Mouse (Mus musculus) gastrocnemius, postnatal 25 days (tissue): ENCODE measurements around the gene Vmn1r189. TPM values are rescaled to one million over a fixed set of nuclear protein-coding genes. Genes with fewer than 3 reads are reported as not detected.
A peak's percentile ranks its signal among the peaks of the same experiment; 100 is the strongest.
"Not testable (repeated sequence)": the region's sequence is repeated elsewhere in the genome, so short reads cannot be mapped to it uniquely, and the experiment has no call there.

ENCODE experiments used
- DNase-seq: peaks from one replicate; pipeline ENCODE4 v3.0.0; 2022
- long read RNA-seq, 2 experiments: library from polyadenylated mRNA; stranded (forward); transcript quantifications; one replicate each; pipeline ENCODE4 v2.0.0; 2021
- microRNA-seq, 2 experiments: library from miRNA; unstranded; fragments of <30 nt; microRNA quantifications; one replicate each; pipeline ENCODE4 v1.2.0; 2021; ENCODE audit warnings: borderline replicate concordance in 2 of 2
- total RNA-seq, 2 experiments: library from RNA; stranded (reverse); gene quantifications; 1 replicate in 1 of 2; 2 replicates in 1 of 2; pipeline ENCODE4 v1.2.3; 2021

Gene Vmn1r189
- total RNA-seq, result not detected
- long read RNA-seq, experiment 1, result 0 reads
- long read RNA-seq, experiment 2, result 0 reads

DNA sequence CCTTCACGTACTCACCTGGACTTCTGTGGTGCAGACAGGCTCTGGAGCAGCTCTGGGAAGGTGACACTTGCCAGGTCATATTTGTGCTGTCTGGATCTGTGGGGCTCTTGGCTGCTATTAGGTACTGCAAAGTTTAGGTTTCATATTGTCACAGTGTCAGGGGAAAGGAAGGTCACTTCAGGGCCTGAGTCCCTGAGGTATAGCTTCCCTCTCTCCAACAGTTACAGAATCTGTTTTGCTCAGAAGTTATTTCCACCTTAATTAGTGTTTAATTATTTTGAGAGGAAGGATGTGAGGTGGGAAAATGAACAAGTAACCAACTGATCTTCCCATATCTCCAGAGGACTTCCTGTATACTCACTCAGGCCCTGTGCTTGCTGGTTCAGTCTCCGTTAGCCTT lies at the start of gene Vmn1r189:
Vmn1r189 (minus strand) TSS at position 101 of the 400 bp plus-strand sequence.
- not testable (repeated sequence) for DNase-seq

DNA sequence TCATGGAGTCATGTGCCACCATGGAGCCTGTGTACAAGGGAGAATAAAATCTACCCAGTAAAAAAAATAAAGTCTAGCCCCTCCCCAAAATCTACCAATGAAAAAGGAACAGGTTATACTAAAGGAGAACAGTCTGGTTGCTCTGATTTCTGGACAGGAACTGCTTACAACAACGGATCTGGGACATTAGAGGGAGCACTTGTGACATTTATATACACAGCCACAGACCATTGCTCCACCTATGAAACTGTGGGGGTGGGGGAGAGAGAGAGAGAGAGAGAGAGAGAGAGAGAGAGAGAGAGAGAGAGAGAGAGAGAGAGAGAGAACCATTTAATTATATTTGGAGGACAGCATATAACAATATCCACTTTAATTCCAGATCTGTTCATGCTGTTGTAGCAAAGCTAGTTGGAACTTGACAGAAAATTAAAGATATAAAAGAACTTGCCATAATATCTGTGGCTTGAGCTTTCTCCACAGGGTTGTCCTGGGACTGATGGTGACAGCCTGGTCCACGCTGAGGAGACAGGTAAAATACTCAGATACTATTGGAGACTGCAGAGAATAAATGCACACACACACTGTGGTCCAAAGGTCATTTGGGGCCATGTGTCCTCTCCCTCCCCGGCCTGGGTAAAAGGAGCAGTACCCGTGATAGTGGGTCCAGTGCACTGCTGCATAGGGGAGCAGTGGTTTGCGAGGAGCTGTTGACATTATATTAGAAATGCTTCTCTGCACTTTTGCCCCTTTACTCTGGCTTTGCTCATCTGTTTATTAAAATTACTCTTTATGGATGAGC lies 31.1 kb upstream of the Vmn1r189 start:
- not testable (repeated sequence) for DNase-seq

DNA sequence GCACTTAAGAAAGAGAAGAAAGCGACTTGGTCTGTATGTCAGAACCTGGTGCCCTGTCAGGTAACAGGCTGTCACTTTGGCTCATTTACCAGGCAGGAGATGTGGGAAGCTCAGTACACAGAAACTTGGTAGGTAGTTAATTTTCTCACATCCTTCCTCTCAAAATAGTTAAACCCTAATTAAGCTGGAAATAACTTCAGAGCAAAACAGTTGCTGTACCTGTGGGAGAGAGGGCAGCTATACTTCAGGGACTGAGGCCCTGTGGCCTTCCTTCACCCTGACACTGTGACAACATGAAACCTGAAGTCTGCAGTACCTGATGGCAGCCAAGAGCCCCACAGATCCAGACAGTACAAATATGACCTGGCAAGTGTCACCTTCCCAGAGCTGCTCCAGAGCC lies 21.5 kb downstream of the Vmn1r189 start, which contains the start of gene Vmn1r188:
Vmn1r188 (plus strand) TSS at position 301 of the 400 bp plus-strand sequence.
- DNase-seq, result not testable (repeated sequence)

DNA sequence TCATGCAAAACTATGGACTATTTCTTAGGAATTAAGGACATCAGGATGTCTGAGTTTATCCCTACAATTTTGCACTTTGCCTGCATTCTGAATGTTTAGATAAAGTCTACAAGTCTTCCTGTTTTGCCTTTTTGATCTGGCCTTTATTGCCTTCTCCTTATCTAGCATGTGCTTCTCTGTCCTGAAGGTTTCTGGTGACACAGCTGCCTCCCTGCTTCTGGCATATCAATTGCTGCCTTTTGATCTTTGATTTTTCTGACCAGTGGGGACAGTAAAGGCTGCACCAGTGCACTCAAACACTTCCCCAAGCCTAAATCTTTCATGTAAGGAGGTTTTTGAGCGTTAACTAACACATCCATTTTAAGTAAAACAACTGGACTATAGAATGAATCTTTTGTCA lies 42.2 kb downstream of the Vmn1r189 start:
- DNase-seq, result no peak

DNA sequence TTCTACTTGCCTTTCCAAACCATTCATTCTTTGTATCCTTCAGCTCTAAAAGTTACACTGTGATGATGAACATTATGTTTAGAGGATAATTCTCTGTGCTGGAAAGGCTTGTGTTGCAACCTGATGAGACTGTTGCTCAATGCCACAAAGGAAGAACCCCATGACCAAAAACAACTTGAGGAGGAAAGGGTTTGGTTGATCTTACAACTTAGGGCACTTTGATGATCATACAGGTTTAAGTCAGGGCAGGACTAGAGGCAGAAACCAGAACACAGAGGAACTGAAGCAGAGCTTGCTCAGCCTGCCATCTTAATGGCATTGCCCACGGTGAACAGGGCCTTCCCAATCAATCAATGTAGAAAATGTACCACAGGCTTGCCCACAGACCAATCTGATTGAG lies 44.2 kb downstream of the Vmn1r189 start:
- DNase-seq, result no peak

DNA sequence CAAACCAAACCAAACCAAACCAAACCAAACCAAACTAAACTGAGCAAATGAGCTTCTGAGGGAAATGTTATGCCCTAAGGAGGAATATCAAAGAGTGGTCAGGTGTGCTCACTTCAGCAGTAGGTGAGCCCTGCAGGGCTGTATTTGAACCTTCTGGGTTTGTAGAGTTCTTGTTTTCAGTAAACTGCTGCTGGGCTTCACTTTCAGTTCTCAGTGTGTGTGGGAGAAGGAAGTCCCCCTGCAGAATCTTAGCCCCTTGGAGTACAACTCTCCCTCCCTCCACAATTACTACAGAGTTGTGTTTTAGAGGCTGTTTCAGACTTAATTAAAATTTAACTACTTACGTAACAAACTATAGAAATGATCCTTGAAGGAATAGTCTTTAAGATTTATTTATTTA lies 51.9 kb downstream of the Vmn1r189 start:
- no peak for DNase-seq

DNA sequence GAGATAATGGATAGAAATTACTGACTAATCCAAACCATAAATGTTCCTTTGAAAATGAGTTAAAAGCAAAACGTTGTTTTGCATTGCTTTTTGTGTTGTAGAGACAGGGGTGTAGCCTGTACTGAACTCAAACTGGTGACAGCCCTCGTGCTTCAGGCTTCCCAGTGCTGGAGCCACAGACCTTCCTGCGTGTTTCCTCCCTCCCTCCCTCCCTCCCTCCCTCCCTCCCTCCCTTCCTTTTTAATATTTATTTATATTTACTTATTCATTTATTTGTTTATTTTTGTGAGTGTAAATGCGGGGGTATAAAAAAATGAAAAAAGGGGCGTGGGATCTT lies 54.1 kb downstream of the Vmn1r189 start:
- no peak for DNase-seq

DNA sequence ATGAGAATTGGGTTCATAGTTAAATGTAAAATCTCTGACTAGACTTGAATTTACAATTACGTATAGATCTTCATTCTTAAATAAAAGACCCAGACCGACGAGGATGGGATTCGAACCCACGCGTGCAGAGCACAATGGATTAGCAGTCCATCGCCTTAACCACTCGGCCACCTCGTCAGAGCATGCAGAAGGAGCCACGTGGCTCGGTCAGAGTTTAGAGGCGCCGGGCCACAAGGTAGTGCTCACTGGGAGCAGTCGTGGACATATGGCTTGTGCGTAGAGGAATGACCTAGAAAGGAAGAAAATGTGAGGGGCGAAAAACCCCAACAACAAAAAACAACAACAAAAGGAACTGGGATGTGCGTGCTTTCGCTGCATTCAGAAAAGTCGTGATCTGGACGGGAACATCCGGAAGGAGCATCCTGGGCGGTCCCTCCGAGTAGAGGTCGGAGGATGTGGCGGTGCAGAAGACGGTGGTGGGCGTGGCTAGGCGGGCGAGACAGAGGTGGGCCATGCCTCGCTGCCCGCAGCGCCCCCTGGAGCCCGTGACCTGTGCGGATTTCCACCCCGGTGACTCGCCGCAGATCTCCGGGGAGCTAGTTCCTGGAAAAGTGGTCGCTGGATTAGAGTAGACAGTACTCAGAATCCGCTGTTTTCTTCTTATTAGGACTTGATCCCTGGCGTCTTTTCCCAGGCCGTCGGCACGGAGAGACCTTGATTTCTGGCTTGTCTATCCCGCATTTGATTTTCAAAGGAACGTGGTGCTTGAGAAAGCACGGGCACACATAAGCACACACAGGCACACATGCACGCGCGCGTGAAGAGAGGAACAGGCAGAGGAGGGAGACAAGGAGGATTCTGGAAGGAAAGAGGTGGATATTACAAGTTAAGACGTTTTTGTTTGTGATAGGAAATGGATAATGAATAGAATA lies 54.8 kb downstream of the Vmn1r189 start:
- peak; percentile 81 for DNase-seq

Small RNA genes within 50 kb of the gene (microRNA-seq; reads per million reads assigned to microRNA genes)
- 0 reads per million in 2 experiments for gene Gm26300

Other genes with a start within 250 kb of the Vmn1r189 start
- gene Zfp184, start 160.7 kb downstream of the Vmn1r189 start, total RNA-seq, result under 1 TPM; 0.26 to 0.54 TPM
- gene Pom121l2, start 124.6 kb downstream of the Vmn1r189 start, total RNA-seq, result not detected
- gene Prss16, start 96.1 kb downstream of the Vmn1r189 start, total RNA-seq, result not detected
- 1 to 10 TPM; 2.9 to 7.7 TPM for gene Hist1h2ah, start 70.3 kb downstream of the Vmn1r189 start, total RNA-seq
- 10 to 100 TPM; 13.9 to 29.0 TPM for gene Hist1h2bk, start 70.0 kb downstream of the Vmn1r189 start, total RNA-seq
- 10 to 100 TPM; 30.9 to 31.7 TPM for gene Hist1h4i, start 64.5 kb downstream of the Vmn1r189 start, total RNA-seq
- gene Hist1h2ag, start 62.9 kb downstream of the Vmn1r189 start, total RNA-seq, result 10 to 100 TPM in 1 of 2 experiments, 1 to 10 TPM in 1; 3.5 to 16.1 TPM
- 10 to 100 TPM in 1 of 2 experiments, 1 to 10 TPM in 1; 5.3 to 14.5 TPM for gene Hist1h2bj, start 62.6 kb downstream of the Vmn1r189 start, total RNA-seq
- gene Vmn1r188, start 21.4 kb downstream of the Vmn1r189 start, total RNA-seq, result not detected
- gene Vmn1r191, start 78.1 kb upstream of the Vmn1r189 start, total RNA-seq, result not detected
- gene Vmn1r192, start 85.3 kb upstream of the Vmn1r189 start, total RNA-seq, result not detected
- not detected for gene Vmn1r193, start 117.3 kb upstream of the Vmn1r189 start, total RNA-seq
- gene Vmn1r194, start 138.4 kb upstream of the Vmn1r189 start, total RNA-seq, result not detected
- gene Vmn1r195, start 164.7 kb upstream of the Vmn1r189 start, total RNA-seq, result not detected
- not detected for gene Vmn1r196, start 184.1 kb upstream of the Vmn1r189 start, total RNA-seq
- gene Vmn1r197, start 218.8 kb upstream of the Vmn1r189 start, total RNA-seq, result not detected
- gene Vmn1r198, start 244.5 kb upstream of the Vmn1r189 start, total RNA-seq, result not detected